Mouse (Mus musculus): ENCODE measurements around the gene Ube2r2. TPM values are rescaled to one million over a fixed set of nuclear protein-coding genes. Genes with fewer than 3 reads are reported as not detected.

The Ube2r2 gene
- polyA plus RNA-seq, 1 experiment from 2014 or later, result 119 TPM

DNA sequence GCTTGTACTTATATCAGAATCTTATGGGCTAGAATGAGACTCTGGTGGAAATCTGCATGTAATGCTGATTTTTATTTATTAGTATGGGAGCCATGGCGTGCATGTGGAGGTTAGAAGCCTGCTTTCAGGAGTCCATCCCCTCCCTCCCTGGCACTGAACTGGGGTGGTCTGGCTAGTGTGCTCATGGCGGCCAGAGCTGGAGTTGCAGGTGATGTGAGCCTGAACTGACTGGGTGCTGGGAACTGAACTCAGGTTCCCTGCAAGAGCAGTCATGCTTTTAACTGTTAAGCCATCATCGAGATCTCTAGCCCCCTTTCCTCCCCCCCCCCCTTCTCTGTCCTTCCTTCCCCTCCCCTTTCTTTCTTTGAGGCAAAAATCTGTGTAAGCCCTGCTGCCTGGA lies 14.3 kb downstream of the Ube2r2 start:
- no peaks in the 10 kb centered on the region for H3K9me3 ChIP-seq
- no peak overlapping the region for H3K4me3 ChIP-seq
- H3K4me1 ChIP-seq, result no peaks in the 10 kb centered on the region
- no peak overlapping the region for H3K4me2 ChIP-seq (replicated peaks)
- H3K36me3 ChIP-seq, result 0 out of 2 replicates have a peak, but pooled peaks cover 9% of the 10 kb centered on the region
- no peaks in the 10 kb centered on the region for H3K27me3 ChIP-seq
- 92% methylated on average over 3 of the region's 3 CpGs for WGBS
- no peak overlapping the region for H3K9ac ChIP-seq
- no peak overlapping the region for H3K27ac ChIP-seq
- no peak for ATAC-seq (ENCODE audit: insufficient number of reproducible peaks, insufficient read depth, low FRiP score, low TSS enrichment)

DNA sequence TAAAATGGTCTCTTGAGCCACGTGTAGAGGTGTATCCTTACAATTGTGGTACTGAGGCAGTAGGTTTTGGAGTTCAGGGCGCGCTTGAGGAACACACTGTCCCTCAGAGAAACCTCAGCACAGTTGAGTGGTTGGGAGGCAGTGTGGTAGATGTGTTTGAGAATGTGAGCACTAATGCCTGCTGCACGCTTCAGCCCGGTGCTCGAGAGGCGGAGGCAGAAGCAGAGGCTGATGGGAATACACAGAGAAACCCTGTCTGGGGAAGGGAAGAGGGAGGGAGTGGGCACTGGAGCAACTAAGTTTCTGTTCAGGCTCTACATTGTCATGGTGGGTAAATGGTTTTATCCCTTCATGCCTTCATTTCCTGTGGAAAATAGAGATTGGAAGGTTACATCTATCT lies 15.6 kb downstream of the Ube2r2 start:
- H3K9ac ChIP-seq, result no peak overlapping the region
- no peaks in the 10 kb centered on the region for H3K4me1 ChIP-seq
- H3K9me3 ChIP-seq, result no peaks in the 10 kb centered on the region
- WGBS, result 95% methylated on average over 7 of the region's 7 CpGs
- H3K36me3 ChIP-seq, result 0 out of 2 replicates have a peak, but pooled peaks cover 9% of the 10 kb centered on the region
- no peak overlapping the region for H3K27ac ChIP-seq
- H3K4me2 ChIP-seq (replicated peaks), result no peak overlapping the region
- no peak overlapping the region for H3K4me3 ChIP-seq
- no peaks in the 10 kb centered on the region for H3K27me3 ChIP-seq
- no peak for ATAC-seq (ENCODE audit: insufficient number of reproducible peaks, insufficient read depth, low FRiP score, low TSS enrichment)

DNA sequence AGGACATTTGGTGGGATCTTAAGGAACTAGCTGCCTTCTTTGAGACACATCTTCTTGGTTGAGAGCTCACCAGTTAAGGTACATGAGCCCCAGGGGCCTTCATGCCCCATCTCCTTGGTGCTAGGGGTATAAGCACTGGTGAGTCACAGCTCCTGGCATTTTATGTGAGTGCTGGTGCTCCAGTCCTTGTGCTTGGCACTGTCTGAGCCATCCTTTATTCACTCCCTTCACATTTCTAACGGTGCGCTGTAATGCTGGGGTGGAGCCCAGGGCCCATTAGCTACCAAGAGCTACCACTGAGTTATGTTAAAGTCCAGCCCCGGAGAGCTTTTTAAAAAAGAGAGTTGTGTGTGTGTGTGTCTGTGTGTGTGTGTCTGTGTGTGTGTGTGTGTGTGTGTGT lies 17.6 kb downstream of the Ube2r2 start:
- Histone ChIP-seq H3K36me3 (0 out of 2 replicates have a peak, but pooled peaks cover 9% of the 10 kb centered on the region), H3K9ac (no peak overlapping the region), H3K4me3 (no peak overlapping the region), H3K4me2 (replicated peaks) (no peak overlapping the region), H3K9me3 (no peaks in the 10 kb centered on the region), H3K27me3 (no peaks in the 10 kb centered on the region), H3K27ac (no peak overlapping the region), H3K4me1 (no peaks in the 10 kb centered on the region)
- no peak for ATAC-seq (ENCODE audit: insufficient number of reproducible peaks, insufficient read depth, low FRiP score, low TSS enrichment)
- 90% methylated on average over 3 of the region's 3 CpGs for WGBS

GRCm38 (mm10) chr4:41156961-41157360 lies 21.4 kb downstream of the Ube2r2 start:
- ATAC-seq (ENCODE audit: insufficient number of reproducible peaks, insufficient read depth, low FRiP score, low TSS enrichment), result no peak
- H3K4me2 ChIP-seq (replicated peaks), result no peak overlapping the region
- H3K9ac ChIP-seq, result no peak overlapping the region
- no peak overlapping the region for H3K27ac ChIP-seq
- H3K36me3 ChIP-seq, result no peaks in the 10 kb centered on the region
- no peaks in the 10 kb centered on the region for H3K27me3 ChIP-seq
- 83% methylated on average over 9 of the region's 9 CpGs for WGBS
- no peaks in the 10 kb centered on the region for H3K4me1 ChIP-seq
- H3K9me3 ChIP-seq, result no peaks in the 10 kb centered on the region
- H3K4me3 ChIP-seq, result no peak overlapping the region

- H3K27me3 ChIP-seq, result no peaks in the 10 kb centered on the region
- H3K9ac ChIP-seq, result no peak overlapping the region
- no peaks in the 10 kb centered on the region for H3K9me3 ChIP-seq
- no peak overlapping the region for H3K4me2 ChIP-seq (replicated peaks)
- no peak overlapping the region for H3K27ac ChIP-seq
- H3K4me3 ChIP-seq, result no peak overlapping the region
- H3K4me1 ChIP-seq, result no peaks in the 10 kb centered on the region
- no peaks in the 10 kb centered on the region for H3K36me3 ChIP-seq
- ATAC-seq (ENCODE audit: insufficient number of reproducible peaks, insufficient read depth, low FRiP score, low TSS enrichment), result no peak
- WGBS, result 90% methylated on average over 1 of the region's 1 CpGs
These were observed 22.7 kb downstream of the Ube2r2 start for GRCm38 (mm10) chr4:41158251-41158650.

DNA sequence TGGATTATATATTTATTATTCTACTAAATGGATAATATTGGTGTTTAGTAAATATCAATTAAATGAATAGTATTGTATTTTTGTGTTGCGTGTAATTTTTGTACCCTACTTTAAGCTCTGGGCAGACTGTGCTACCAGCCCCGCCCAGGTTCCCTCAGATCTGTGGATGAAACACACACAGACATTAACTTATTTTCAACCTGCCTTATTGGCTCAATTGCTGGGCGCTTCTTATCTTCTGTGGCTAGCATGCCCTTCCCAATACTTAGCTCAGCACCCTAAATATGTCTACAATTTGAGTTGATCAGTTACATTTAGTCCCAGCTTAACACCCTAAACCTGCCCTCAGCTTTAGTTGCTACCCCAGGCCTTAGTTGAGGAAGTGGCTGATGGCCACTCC lies 25.7 kb downstream of the Ube2r2 start:
- H3K27ac ChIP-seq, result no peak overlapping the region
- H3K4me3 ChIP-seq, result no peak overlapping the region
- no peak overlapping the region for H3K4me2 ChIP-seq (replicated peaks)
- no peaks in the 10 kb centered on the region for H3K27me3 ChIP-seq
- no peaks in the 10 kb centered on the region for H3K4me1 ChIP-seq
- 91% methylated on average over 3 of the region's 3 CpGs for WGBS
- ATAC-seq (ENCODE audit: insufficient number of reproducible peaks, insufficient read depth, low FRiP score, low TSS enrichment), result no peak
- H3K36me3 ChIP-seq, result no peaks in the 10 kb centered on the region
- no peaks in the 10 kb centered on the region for H3K9me3 ChIP-seq
- no peak overlapping the region for H3K9ac ChIP-seq

DNA sequence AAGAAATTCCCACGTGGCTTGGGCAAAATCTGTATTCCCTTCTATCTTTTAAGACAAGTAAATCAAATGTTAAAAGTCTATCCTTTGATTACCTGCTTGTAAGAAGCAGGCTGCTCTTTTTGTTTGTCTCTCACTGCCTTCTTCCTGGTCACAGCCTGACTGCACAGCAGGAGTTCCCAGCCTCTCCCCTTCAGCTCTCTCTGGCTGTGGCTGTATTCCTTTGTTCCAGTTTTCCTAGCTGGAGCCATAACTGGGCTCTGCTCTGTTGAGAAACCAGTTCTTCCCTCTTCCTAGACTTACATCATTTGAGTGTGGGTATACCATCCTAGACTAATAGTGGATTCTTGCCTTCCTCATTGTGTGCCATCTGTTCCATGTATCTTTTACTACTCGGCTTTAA lies 29.4 kb downstream of the Ube2r2 start:
- no peak for ATAC-seq (ENCODE audit: insufficient number of reproducible peaks, insufficient read depth, low FRiP score, low TSS enrichment)
- peaks cover 14% of the 10 kb centered on the region for H3K36me3 ChIP-seq
- H3K4me2 ChIP-seq (replicated peaks), result no peak overlapping the region
- H3K4me3 ChIP-seq, result no peak overlapping the region
- H3K9me3 ChIP-seq, result no peaks in the 10 kb centered on the region
- no peak overlapping the region for H3K9ac ChIP-seq
- H3K27ac ChIP-seq, result 0 out of 2 replicates have a peak overlapping the region, but pooled peaks have one; percentile 30
- WGBS, result 27% methylated on average over 2 of the region's 2 CpGs
- H3K27me3 ChIP-seq, result no peaks in the 10 kb centered on the region
- H3K4me1 ChIP-seq, result no peaks in the 10 kb centered on the region

GRCm38 (mm10) chr4:41165693-41166475 lies 30.3 kb downstream of the Ube2r2 start:
- H3K4me2 ChIP-seq (replicated peaks), result no peak overlapping the region
- no peak overlapping the region for H3K4me3 ChIP-seq
- H3K27me3 ChIP-seq, result no peaks in the 10 kb centered on the region
- no peak for ATAC-seq (ENCODE audit: insufficient number of reproducible peaks, insufficient read depth, low FRiP score, low TSS enrichment)
- H3K4me1 ChIP-seq, result no peaks in the 10 kb centered on the region
- 0 out of 2 replicates have a peak overlapping the region, but pooled peaks have one; percentile 30 for H3K27ac ChIP-seq
- WGBS, result 79% methylated on average over 6 of the region's 6 CpGs
- H3K9ac ChIP-seq, result no peak overlapping the region
- no peaks in the 10 kb centered on the region for H3K9me3 ChIP-seq
- peaks cover 14% of the 10 kb centered on the region for H3K36me3 ChIP-seq

GRCm38 (mm10) chr4:41170970-41171369 lies 35.4 kb downstream of the Ube2r2 start:
- Histone ChIP-seq H3K27ac (no peak overlapping the region), H3K36me3 (peaks cover 29% of the 10 kb centered on the region), H3K4me3 (no peak overlapping the region), H3K4me1 (no peaks in the 10 kb centered on the region), H3K4me2 (replicated peaks) (no peak overlapping the region), H3K9me3 (no peaks in the 10 kb centered on the region), H3K27me3 (no peaks in the 10 kb centered on the region), H3K9ac (no peak overlapping the region)
- WGBS, result 84% methylated on average over 2 of the region's 2 CpGs
- ATAC-seq (ENCODE audit: insufficient number of reproducible peaks, insufficient read depth, low FRiP score, low TSS enrichment), result no peak

DNA sequence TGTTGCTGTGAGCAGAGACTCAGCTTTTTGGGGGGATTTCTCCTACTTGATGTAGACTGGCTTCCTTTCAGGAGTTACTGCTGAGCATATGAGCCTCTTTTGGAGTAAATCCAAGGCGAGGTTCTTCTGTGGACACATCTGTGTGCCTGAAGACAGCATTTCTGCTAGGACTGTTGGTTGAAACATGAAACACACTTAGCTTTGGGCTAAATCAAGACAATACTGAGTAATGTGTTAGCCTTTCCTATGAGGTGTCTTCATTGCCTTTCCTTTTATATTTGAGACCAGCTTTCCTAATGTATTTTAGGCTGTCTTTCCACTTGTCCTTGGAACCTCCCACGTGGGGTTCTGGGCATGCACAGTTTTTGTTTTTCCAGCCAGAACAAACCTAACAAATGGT lies 39.1 kb downstream of the Ube2r2 start:
- peaks cover 39% of the 10 kb centered on the region for H3K36me3 ChIP-seq
- H3K9me3 ChIP-seq, result no peaks in the 10 kb centered on the region
- no peak overlapping the region for H3K4me2 ChIP-seq (replicated peaks)
- H3K4me3 ChIP-seq, result no peak overlapping the region
- no peaks in the 10 kb centered on the region for H3K4me1 ChIP-seq
- WGBS, result 83% methylated on average over 2 of the region's 2 CpGs
- H3K9ac ChIP-seq, result no peak overlapping the region
- no peak overlapping the region for H3K27ac ChIP-seq
- no peaks in the 10 kb centered on the region for H3K27me3 ChIP-seq
- no peak for ATAC-seq (ENCODE audit: insufficient number of reproducible peaks, insufficient read depth, low FRiP score, low TSS enrichment)

- no peaks in the 10 kb centered on the region for H3K27me3 ChIP-seq
- no peaks in the 10 kb centered on the region for H3K4me1 ChIP-seq
- H3K4me2 ChIP-seq (replicated peaks), result no peak overlapping the region
- H3K36me3 ChIP-seq, result peaks cover 56% of the 10 kb centered on the region
- H3K27ac ChIP-seq, result no peak overlapping the region
- H3K9me3 ChIP-seq, result no peaks in the 10 kb centered on the region
- no peak overlapping the region for H3K4me3 ChIP-seq
- 90% methylated on average over 15 of the region's 15 CpGs for WGBS
- ATAC-seq (ENCODE audit: insufficient number of reproducible peaks, insufficient read depth, low FRiP score, low TSS enrichment), result no peak
- H3K9ac ChIP-seq, result no peak overlapping the region
These were observed 44.5 kb downstream of the Ube2r2 start for GRCm38 (mm10) chr4:41179825-41180725.

GRCm38 (mm10) chr4:41189809-41190208 lies 54.3 kb downstream of the Ube2r2 start:
- WGBS, result 90% methylated on average over 2 of the region's 2 CpGs
- peaks cover 70% of the 10 kb centered on the region for H3K36me3 ChIP-seq
- H3K4me3 ChIP-seq, result no peak overlapping the region
- no peak for ATAC-seq (ENCODE audit: insufficient number of reproducible peaks, insufficient read depth, low FRiP score, low TSS enrichment)
- H3K4me1 ChIP-seq, result no peaks in the 10 kb centered on the region
- no peaks in the 10 kb centered on the region for H3K9me3 ChIP-seq
- no peaks in the 10 kb centered on the region for H3K27me3 ChIP-seq
- H3K27ac ChIP-seq, result no peak overlapping the region
- H3K4me2 ChIP-seq (replicated peaks), result no peak overlapping the region
- H3K9ac ChIP-seq, result no peak overlapping the region
